Mouse (Mus musculus) erythroid progenitor cell, adult 5-6 weeks (primary cell): ENCODE measurements around the gene Adgrl2. TPM values are rescaled to one million over a fixed set of nuclear protein-coding genes. Genes with fewer than 3 reads are reported as not detected.

ENCODE experiments used
- ATAC-seq: replicated peaks from 2 replicates; pipeline ENCODE4 v1.8.0; 2016; ENCODE audit warnings: moderate number of reproducible peaks, mild to moderate bottlenecking, moderate TSS enrichment, inconsistent platforms; ENCODE audit not compliant: poor library complexity, low FRiP score, severe bottlenecking
- total RNA-seq, 2 experiments: library from RNA; stranded (forward) in 1 of 2; stranded (reverse) in 1 of 2; fragments of 150-400 nt in 1 of 2; fragments of 186-747, 209-891 nt in 1 of 2; gene quantifications; 2 replicates each; pipeline versions ENCODE4 v1.2.3 to v1.2.4; 2015 to 2017; ENCODE audit warnings: low replicate concordance in 2 of 2

Adgrl2 gene
- total RNA-seq, 2 experiments from 2014 or later, result 1.2 to 6.7 TPM

DNA sequence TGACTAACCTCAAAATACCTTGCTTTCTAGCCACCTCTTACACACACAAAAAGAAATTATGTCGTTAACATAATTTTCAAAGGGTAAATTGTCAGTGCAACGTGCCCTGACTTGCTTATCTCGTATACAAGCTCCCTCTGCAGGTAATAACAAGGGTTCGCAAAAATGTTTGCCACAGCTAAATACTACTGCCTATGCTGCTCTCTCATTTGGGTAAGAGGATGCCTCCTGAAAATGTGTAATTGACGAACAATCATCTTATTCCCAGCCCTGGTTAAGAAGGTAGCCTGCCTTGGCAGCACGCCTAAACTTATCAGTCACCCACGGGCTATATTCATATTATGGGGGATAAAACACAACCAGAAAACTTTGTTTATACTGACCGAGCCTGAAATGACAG, 11.8 kb downstream of the Adgrl2 start:
- ATAC-seq, result no peak

DNA sequence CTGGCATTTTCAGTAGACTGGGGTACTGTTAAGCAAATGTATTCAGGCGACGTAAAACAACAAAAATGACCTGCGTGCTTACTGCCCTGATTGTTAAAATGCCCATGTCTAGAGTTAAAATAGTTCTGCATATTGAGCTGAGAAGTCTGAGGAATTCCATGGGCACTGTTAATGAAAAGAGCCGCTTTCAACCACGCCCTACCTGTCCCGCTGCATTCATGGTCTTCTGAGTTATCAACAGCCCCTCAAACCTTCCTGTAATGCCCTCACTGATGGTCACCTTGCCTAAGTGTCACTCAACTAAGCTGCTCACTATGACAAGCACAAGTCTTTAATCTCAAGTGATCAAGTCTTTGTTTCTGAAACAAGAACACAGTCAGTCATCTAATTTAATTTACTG, 12.5 kb downstream of the Adgrl2 start:
- no peak for ATAC-seq

DNA sequence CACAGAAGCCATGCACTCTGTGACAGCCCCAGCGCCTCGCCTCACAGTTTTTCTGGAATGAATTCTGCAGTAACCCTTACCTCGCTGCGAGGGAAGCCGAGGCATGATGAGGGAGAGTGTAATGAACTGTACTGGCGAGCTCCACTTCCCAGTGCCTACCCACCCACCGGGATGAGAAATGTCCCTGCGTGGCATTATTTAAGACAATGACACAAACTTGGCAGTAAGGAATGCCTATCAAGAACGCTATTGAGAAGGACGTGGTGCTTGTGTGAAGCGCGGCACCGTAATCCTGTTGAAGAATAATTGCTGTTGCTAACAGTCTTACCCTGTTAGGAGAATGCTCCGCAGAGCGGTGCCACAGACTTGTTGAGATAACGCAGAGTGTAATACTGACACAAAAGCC, 13.2 kb downstream of the Adgrl2 start:
- ATAC-seq, result no peak

DNA sequence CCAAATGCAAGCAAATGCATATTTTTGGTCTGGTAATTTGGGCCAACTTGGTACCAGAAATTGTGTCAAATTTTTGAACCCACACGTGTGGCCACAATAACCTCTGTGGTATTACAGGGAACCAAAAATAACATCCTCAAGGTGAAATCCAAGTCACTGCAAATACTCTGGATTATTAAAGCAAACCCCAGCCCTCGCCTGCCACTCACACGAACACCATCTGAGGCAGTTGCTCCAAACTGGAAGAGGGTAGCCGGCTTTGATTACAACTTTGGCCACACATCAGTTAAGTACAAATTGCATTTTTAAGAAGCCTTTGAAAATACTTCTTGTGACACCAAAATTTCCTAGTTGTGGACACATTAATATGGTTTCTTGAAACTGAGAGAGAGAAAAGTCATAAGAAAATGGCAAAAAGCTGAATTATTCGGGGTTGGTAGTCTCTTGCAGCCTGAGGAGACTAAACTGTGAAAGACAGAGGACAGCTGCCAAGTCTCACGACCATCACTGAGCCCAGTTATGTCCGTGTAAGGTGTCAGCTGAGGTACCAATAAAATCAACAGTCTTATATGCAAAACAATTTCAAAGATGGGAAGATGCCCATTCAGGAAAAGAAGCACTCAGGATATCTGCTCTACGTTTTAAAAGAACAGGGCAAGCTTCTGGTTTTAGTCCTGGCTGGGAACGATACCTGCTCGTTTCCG, 18.3 kb downstream of the Adgrl2 start:
- ATAC-seq, result no peak

DNA sequence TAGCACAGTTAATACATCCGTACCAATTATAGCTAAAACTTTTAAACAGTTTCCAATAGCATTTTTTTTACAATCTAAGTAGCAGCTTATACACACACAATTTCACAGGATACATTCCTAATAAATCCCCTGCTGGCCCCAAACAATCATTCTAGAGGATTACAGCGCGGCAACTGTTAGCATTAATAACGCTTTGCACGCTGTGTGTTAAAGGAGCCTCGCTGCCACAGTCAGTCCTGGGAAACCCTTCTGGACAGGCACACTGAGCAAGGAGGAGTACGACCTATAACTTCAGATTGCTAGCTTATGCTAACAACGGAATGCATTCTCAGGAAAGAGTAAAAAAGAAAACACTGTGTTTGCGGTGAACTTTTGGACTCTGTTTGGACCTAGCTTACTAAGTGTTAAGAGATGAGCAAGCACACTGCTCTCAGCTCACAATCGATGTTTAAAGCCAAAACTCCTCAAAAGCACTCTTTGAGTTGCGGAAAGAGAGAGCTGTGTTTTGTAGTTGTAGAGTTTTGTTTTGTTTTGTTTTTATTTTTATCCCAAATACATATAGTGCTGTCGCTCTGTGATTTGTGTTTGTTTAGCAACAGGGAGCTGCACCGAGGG, 25.3 kb downstream of the Adgrl2 start:
- no peak for ATAC-seq

DNA sequence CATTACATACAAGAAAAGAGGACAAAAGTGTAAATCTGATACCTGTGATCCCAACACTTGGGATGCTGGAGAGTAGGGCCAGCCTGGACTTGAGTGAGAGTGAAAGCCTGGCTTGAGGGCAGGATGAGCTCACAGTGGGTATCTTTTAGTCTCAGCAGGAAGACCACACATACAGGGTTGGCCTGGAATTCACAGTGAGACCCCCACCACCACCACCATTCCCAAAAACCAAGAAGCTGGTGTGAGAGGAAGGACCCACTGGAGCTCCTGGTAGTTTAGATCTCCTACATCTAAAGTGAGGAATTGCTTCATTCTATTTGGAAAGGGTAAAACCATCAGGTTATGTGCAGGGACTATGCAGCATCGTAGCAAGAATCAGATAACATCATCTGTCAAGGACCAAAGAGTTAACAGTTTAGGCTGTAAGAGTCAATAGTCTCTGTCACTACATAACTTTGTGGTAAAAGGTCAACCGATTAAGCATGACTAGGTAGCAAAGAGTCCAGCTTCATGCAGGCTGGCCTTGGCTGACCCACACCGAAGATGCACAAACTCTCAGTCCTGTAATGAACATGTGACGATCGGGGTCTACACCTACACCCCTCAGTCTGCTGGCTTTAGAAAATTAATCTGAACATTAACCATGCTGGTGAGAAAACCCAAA, 26.8 kb downstream of the Adgrl2 start:
- ATAC-seq, result no peak

DNA sequence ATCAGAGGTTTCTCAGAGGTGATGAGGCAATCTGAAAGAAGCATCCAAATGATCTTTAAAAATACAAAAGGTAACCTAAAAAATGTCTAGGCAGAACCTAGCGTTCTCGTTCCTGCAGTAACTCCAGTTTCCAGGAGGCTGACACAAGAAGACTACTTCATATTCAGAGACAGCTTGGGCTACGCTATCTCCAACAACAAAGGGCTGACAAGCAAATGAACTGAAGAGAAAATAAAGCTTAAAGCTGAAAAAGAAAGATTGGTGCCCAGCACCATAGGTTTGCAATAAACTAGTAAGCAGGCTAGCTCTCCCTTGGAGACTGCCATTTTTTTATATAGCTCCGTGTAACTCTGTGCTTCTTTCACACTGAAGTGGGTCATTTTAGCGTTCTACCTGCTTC, 28.7 kb downstream of the Adgrl2 start:
- no peak for ATAC-seq

DNA sequence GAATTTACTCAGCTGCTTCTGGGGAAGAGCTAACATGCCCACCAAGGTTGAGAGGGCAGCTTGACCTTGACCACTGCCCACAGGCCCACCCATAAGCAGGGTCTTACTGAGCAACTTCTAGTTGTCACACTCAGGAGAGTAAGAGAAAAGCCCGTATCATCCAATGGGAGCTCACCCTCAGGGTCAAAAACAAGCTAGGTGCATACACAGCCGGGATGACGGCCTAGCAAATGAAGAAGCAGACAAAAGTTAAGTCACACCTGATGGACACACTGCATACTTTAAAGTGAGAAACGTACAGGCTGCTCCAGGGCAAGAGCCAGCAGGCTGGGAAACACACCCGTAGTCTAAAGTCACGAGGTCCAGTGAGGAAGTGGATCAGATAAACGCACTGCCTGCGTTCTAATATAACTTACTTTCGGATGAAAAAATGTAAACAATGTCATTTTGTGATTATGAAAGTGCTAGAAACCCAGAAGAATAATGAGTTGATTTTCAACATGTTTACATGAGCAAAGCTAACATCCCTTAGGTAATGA, 29.5 kb downstream of the Adgrl2 start:
- ATAC-seq, result 0 out of 2 replicates have a peak, but pooled peaks have one; percentile 54

DNA sequence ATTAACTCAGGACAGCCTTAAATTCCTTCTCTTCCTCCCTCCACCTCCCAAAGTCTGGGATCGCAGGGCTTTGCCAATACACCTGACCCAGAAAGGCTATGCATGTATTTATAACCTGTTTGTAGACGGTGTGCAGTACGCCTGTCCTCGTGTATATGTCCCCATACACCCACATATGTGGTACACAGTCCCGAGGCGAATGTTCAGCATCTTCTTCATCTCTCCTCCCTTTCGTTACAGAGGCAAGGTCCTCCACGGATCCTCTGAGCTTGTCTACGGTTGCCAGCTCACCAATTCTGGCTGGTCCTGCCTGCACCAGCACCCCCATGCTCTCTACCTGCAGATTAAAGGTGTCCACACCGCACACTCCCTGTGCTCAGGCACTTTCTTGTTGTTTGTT, 30.1 kb downstream of the Adgrl2 start:
- no peak for ATAC-seq

DNA sequence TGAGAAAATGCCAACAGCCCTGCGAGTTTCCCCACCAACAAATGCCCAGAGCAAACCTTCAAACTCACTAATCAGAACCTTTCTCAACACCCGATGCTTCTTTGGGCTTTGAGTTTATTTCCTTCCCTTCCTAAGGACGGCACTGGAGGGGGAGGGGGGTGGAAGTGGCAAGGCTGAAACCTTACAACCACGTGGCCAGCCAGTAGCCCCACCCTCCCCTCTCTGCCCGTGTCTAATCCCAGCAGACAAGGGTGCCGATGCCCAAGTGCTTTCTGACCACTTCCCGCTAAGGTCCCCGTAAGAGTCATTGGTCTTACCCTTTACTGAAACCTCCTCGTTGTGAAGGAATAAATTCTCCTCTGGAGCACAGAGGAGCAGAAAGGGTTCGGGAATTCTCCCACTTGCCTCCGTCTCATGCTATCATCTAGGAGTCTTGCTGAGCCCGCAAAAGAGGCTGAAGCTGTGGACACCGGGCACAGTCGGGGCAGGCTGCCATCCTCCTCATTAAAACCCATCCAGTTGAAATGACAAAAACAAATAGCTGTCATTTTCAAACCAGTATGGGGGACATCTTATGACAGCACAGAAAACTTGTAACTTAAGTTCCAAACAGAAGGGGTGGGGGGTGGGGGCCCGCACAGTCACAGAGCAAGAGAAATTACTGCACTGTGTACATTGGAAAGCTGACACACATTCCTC, 30.9 kb downstream of the Adgrl2 start:
- peak; percentile 78 for ATAC-seq

DNA sequence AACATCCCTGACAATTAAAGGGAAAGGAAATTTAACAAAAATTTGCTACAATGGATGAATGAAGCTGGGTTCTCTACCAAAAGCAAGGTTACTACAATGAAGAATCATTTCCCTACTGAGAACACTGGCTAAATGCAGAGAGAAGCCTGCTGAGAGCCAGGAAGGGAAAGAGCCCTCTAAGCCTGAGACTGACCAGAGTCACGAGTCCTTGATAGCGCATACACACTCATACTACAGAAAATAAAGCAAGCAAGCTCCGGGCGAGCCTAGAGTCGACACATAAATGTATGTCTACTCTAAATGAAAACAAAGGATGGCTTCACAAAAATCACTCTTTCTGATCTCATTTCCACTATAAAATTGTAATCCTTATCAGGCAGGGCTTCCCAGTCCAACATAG, 31.6 kb downstream of the Adgrl2 start:
- ATAC-seq, result no peak

DNA sequence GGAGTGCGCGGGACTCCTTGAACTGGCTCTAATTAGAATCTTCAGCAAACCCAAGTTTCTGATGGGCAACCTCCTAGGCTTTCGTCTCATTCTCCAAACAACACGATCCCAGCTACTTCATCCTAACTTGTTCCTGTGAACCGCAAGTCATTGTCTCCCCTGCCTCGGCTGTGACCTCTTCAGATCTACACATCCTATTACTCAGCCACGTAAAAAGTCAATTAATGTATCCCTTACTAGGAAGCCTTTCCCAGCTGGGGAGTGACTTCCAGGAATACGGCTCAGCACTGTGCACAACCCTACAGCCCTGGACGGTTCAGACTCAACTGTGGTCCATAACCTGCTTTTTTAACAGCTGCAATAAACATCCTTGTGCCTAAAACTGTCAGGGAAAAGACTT, 32.2 kb downstream of the Adgrl2 start:
- ATAC-seq, result no peak

DNA sequence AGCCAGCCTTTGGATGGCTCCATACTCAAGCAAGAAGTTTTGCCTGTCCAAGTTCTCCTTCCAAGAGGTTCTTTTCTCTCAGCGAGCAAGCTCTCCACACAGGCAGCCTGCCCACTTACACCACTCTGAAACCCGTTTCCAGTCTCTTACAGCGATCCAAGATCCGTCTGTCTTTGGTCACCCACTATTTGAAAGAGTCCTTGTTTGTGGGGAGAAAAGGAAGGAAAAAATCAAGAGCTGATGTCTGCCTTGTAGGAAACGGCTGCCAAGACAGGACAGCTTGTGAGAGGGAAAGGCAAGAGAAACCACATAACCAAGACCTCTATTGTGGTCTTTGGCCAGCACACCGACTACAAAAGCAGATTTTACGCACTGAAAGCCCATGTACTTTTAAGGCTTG, 33.5 kb downstream of the Adgrl2 start:
- no peak for ATAC-seq

DNA sequence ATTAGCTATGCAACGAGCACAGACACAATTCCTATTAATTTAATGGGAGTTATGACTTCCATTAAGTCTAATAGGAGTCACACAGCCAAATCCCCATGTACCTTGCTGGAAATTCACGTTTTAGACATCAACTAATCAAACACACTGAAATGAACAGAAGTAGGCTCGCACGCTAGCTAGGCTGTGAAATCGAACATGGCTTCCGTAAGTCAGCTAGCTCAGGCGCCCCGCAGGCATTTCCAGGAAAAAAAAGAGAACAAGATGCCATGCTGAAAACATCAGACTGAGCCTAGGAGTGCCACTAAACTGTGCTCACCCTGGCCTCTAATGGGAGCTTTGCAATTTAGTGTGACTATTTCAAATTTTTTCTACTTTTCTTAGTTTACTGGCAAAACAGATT, 40.6 kb downstream of the Adgrl2 start:
- ATAC-seq, result no peak

DNA sequence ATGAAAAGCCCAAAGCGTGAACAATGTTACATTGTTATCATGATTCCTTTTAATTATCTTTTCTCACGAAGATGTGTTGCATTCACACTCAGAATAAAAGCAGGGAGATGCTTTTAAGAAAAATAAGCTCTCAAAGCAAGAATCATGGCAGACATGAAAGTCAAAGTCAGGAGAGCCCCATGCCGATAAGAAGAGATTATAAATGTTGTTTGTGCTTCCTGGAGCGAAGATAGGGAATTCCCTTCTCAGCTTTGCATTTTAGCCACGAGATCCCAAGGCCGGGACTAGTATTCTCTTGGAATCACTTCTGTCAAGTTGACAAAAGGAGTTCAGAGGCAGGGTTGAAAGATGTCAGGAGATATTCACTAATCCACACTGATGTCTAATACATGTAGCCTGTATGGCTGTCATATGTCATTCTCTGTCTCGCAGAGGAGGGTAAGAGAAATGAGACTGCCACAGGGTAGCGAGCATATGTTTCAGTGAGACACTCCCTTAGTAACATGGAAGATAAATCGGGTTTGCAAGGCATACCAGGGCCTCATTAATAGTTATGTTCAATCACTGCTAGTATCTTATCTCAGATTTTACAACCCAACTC, 42.5 kb downstream of the Adgrl2 start:
- no peak for ATAC-seq

DNA sequence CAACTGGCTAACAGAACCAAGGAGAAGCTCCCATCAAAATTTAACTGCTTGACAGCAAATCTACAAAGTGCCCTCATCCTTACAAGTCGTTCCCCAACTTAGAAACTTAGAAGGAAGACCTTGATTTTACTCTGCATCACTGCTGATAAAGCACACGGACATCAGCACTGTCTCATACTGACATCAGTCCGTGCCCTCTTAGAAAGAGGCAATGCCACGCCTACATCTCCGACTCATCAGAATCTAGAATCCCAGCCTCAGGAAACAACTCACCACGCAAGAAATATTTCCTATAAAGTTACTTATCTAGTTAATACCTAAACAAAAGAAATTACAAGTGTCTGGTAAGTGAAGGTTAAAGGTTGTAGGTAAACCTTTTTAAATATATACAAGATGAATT, 43.1 kb downstream of the Adgrl2 start:
- no peak for ATAC-seq

DNA sequence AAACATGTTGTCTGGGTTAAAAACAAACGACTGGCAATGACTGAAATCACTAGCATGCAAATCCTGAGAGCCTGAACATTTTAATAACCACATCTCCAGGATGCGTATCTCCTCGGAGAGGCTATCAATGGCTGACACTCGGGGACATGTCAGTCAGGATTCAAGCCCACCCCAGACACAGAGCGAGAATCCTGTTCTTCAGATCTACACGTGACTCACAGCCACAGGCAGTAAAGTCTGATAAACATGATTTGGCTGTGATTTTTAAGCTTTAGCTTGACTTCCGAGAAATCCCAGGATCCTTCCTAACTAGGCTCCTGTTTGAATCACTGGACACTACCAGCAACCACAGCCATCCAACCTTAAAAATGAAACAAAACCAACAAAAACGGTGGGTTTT, 44.8 kb downstream of the Adgrl2 start:
- no peak for ATAC-seq

DNA sequence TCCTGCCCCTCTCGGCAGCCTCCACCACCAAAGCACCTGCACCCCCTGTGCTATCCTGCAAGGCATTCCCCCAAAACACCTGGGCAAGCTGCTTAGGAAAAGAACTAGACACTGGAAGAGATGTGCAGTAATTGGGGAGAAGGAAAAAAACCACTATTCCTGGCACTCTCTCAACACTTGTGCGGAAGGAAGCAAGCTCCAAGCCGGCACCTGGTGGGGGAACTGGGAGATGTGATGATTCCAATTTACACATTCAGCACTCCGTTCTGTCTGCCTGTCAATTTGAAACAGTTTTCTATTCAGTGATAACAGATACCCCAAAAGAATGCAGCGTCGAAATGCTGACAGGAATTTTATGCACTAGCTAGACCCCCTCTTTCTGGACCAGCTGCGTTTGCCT, 50.9 kb downstream of the Adgrl2 start:
- no peak for ATAC-seq

DNA sequence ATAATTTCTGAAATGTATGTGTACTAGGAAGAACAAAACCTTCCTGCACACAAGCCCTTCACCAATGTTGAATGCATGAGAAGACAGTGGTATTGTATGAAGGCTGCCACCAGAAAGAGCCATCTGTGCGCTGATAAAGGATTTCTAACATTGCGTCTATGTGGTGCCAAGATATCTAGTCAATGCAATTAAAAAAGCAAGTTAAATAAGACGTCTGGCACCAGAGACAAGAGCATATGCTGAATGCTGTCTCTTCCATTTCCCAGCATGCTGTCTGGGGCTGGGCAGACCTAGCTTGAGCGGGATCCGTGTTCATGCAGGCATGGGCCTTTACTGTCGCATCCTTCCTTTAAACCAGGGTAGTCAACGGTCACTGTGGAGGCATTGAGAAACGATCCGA, 55.3 kb downstream of the Adgrl2 start:
- peak; percentile 47; the same call in 1 of the 2 replicates for ATAC-seq

DNA sequence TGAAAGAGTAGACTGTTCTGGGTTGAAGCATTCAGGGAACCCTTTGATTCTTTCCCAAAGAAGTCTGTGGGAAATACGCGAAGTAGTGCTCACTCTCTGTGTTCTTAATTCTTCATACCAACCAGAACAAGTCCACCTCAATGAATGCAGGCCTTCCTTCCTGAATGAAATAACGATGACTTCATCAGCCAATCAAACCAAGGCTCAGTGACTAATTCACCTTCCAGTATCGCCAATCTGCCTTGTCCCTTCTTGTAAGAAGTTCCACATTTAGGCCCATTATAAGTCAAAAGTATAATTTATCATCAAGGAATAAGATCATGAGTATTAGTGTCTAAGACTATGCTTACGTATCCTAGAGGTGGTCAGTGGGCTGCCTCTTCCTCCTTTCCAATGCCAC, 56.1 kb downstream of the Adgrl2 start:
- ATAC-seq, result no peak
